Mouse (Mus musculus) olfactory bulb, adult 2 months (tissue): Measurements from ENCODE around the gene 2200002J24Rik.

Experiments
- CTCF ChIP-seq: fragments of 200-500 bp; IDR thresholded peaks from 2 replicates; pipeline ENCODE4 v1.5.1; 2012; ENCODE audit warnings: low read depth, mild to moderate bottlenecking, low read length, moderate library complexity; ENCODE audit not compliant: insufficient read depth
- POLR2A ChIP-seq: fragments of 200-500 bp; IDR thresholded peaks from 2 replicates; pipeline ENCODE4 v1.6.1; 2012; ENCODE audit warnings: mild to moderate bottlenecking, low read depth, low read length, moderate library complexity; ENCODE audit not compliant: insufficient read depth

- TF ChIP-seq CTCF: no peak
- TF ChIP-seq POLR2A: no peak
These were observed 13.2 kb downstream of the 2200002J24Rik start, which contains the start of gene Atp4a for GRCm38 (mm10) chr7:30711942-30712341.
